Mouse (Mus musculus): ENCODE results near the gene Olfr149. TPM values are rescaled to one million over a fixed set of nuclear protein-coding genes. Genes with fewer than 3 reads are reported as not detected.

Gene Olfr149
- polyA plus RNA-seq, 1 experiment = not detected

DNA sequence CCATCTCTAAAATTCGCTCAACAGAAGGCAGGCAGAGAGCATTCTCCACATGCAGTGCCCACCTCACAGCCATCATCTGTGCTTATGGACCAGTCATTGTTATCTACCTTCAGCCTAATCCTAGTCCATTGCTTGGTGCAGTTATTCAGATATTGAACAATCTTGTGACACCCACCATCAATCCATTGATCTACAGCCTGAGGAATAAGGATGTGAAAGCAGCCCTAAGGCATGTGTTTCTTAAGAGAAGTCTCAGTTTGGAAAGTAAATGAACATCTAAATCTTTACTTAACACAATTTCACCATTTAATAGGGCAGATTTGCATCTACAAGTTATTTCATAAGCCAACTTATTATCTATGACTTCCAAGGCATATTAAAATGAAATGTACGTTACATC is 37.2 kb downstream of the Olfr149 start:
- no peak for TF ChIP-seq GATA1 (IDR thresholded peaks at IDR 0.05; ENCODE audit: borderline replicate concordance, low read length)
- no peak for TF ChIP-seq FLI1 (IDR thresholded peaks at IDR 0.05; ENCODE audit: low read length)

DNA sequence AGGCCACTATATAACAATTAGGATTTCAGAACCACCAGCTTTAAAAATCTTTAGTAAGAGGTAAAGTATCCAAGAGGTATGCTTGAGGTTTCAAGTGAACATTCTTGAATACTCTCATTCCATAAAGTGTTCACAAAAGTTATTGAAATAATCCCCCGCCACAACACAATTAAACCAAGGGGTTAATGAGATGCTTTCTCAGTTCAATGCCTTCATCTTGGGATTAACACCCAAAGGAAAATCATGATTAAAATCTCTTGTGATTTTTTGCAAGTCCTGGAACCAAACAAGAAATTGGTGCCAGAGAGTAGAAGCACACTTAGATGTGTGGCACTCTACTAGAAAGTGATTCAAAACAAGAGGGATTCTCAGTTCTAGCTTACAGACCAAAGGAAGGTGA is 40.0 kb downstream of the Olfr149 start, which contains the start of gene Olfr963:
Olfr963 (plus strand) TSS at position 301 of the 400 bp plus-strand sequence.
- Histone ChIP-seq H3K9me3 (peaks cover 14% of the 10 kb centered on the region; the same call in 1 of the 2 replicates), H3K4me1 (no peaks in the 10 kb centered on the region), H3K36me3 (replicated peaks; ENCODE audit: low read length) (no peaks in the 10 kb centered on the region), H3K4me3 (replicated peaks) (no peak within 1 kb of the TSS), H3K27me3 (replicated peaks) (no peaks in the 10 kb centered on the region)
- no peak for TF ChIP-seq FLI1 (IDR thresholded peaks at IDR 0.05; ENCODE audit: low read length)
- no peak for TF ChIP-seq GATA1 (IDR thresholded peaks at IDR 0.05; ENCODE audit: borderline replicate concordance, low read length)

More for the DNA sequence above, 37.2 kb downstream of the Olfr149 start:
- Histone ChIP-seq H3K36me3 (replicated peaks; ENCODE audit: low read length) (no peaks in the 10 kb centered on the region), H3K4me1 (no peaks in the 10 kb centered on the region), H3K9me3 (0 out of 2 replicates have a peak, but pooled peaks cover under 1% of the 10 kb centered on the region), H3K27me3 (replicated peaks) (no peaks in the 10 kb centered on the region), H3K4me3 (replicated peaks) (no peak overlapping the region)

DNA sequence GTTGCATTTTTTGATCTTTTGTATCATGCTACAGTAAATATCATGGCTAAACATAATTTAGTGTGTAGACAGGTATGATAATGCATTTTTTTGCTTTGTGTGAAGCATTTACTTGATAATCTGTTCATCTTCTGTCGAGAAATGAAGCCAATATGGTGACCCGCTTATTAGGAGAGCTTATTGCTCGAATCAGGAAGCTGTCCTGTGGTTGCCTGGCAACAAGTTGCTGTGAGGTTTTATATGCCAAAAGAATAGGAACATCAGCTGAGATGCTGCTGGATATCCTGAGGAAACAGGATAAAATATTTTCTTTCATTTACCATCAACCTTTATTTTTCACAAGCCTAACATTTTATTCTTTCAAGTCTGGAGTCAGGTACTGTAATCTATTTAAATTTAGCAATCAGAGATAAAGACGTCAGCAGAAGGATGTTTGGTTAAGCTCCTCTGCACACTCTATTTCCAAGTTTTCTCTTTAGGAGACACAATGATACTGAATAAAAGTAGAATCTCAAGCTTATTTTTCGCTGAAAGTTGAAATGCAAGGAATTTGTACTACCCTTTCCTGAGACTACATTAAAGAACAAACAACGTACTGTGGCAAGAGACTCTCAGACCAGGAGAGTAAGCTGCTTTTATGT is 52.0 kb downstream of the Olfr149 start:
- no peak for TF ChIP-seq GATA1 (IDR thresholded peaks at IDR 0.05; ENCODE audit: borderline replicate concordance, low read length)
- TF ChIP-seq FLI1 (IDR thresholded peaks at IDR 0.05; ENCODE audit: low read length) = no peak
- Histone ChIP-seq H3K4me1 (no peaks in the 10 kb centered on the region), H3K36me3 (replicated peaks; ENCODE audit: low read length) (no peaks in the 10 kb centered on the region), H3K27me3 (replicated peaks) (no peaks in the 10 kb centered on the region), H3K9me3 (no peaks in the 10 kb centered on the region), H3K4me3 (replicated peaks) (no peak overlapping the region)

Other genes starting within 250 kb of the Olfr149 start
- not detected in 2 replicates for gene Olfr955, start 235.2 kb downstream of the Olfr149 start, polyA plus RNA-seq (2012; ENCODE audit: insufficient read depth, low replicate concordance)
- gene Olfr44, start 213.1 kb downstream of the Olfr149 start, polyA plus RNA-seq (2012; ENCODE audit: insufficient read depth, low replicate concordance) = not detected in 2 replicates
- gene Olfr957, start 191.3 kb downstream of the Olfr149 start, polyA plus RNA-seq (2012; ENCODE audit: insufficient read depth, low replicate concordance) = not detected in 2 replicates
- gene Olfr958, start 153.1 kb downstream of the Olfr149 start, polyA plus RNA-seq (2012; ENCODE audit: insufficient read depth, low replicate concordance) = not detected in 2 replicates
- not detected in 2 replicates for gene Olfr959, start 131.5 kb downstream of the Olfr149 start, polyA plus RNA-seq (2012; ENCODE audit: insufficient read depth, low replicate concordance)
- 0.17 TPM in 1 of 2 replicates, not detected in the other for gene AW551984, start 102.7 kb downstream of the Olfr149 start, polyA plus RNA-seq (2012; ENCODE audit: insufficient read depth, low replicate concordance)
- not detected in 2 replicates for gene Olfr148, start 96.5 kb downstream of the Olfr149 start, polyA plus RNA-seq (2012; ENCODE audit: insufficient read depth, low replicate concordance)
- not detected in 2 replicates for gene Olfr960, start 85.7 kb downstream of the Olfr149 start, polyA plus RNA-seq (2012; ENCODE audit: insufficient read depth, low replicate concordance)
- gene Olfr961, start 62.0 kb downstream of the Olfr149 start, polyA plus RNA-seq (2012; ENCODE audit: insufficient read depth, low replicate concordance) = not detected in 2 replicates
- not detected in 2 replicates for gene Olfr963, start 39.9 kb downstream of the Olfr149 start, polyA plus RNA-seq (2012; ENCODE audit: insufficient read depth, low replicate concordance)
- gene Olfr965, start 4.2 kb upstream of the Olfr149 start, polyA plus RNA-seq (2012; ENCODE audit: insufficient read depth, low replicate concordance) = not detected in 2 replicates
- not detected in 2 replicates for gene Olfr150, start 23.9 kb upstream of the Olfr149 start, polyA plus RNA-seq (2012; ENCODE audit: insufficient read depth, low replicate concordance)
- gene Olfr967, start 39.1 kb upstream of the Olfr149 start, polyA plus RNA-seq (2012; ENCODE audit: insufficient read depth, low replicate concordance) = not detected in 2 replicates
- 0.09 TPM in 1 of 2 replicates, not detected in the other for gene Olfr968, start 76.1 kb upstream of the Olfr149 start, polyA plus RNA-seq (2012; ENCODE audit: insufficient read depth, low replicate concordance)
- not detected in 2 replicates for gene Olfr969, start 83.8 kb upstream of the Olfr149 start, polyA plus RNA-seq (2012; ENCODE audit: insufficient read depth, low replicate concordance)
- gene Olfr970, start 101.7 kb upstream of the Olfr149 start, polyA plus RNA-seq (2012; ENCODE audit: insufficient read depth, low replicate concordance) = not detected in 2 replicates
- gene Olfr971, start 129.8 kb upstream of the Olfr149 start, polyA plus RNA-seq (2012; ENCODE audit: insufficient read depth, low replicate concordance) = not detected in 2 replicates
- not detected in 2 replicates for gene Olfr972, start 159.3 kb upstream of the Olfr149 start, polyA plus RNA-seq (2012; ENCODE audit: insufficient read depth, low replicate concordance)
- gene Olfr229, start 200.2 kb upstream of the Olfr149 start, polyA plus RNA-seq (2012; ENCODE audit: insufficient read depth, low replicate concordance) = not detected in 2 replicates
- gene Olfr974, start 230.4 kb upstream of the Olfr149 start, polyA plus RNA-seq (2012; ENCODE audit: insufficient read depth, low replicate concordance) = not detected in 2 replicates
- gene Olfr975, start 244.9 kb upstream of the Olfr149 start, polyA plus RNA-seq (2012; ENCODE audit: insufficient read depth, low replicate concordance) = not detected in 2 replicates

Data from megakaryocyte, embryonic 14.5 days (primary cell).